Comparison of ENCODE assay signal across 18 mouse cellular contexts in the genomic region with DNA sequence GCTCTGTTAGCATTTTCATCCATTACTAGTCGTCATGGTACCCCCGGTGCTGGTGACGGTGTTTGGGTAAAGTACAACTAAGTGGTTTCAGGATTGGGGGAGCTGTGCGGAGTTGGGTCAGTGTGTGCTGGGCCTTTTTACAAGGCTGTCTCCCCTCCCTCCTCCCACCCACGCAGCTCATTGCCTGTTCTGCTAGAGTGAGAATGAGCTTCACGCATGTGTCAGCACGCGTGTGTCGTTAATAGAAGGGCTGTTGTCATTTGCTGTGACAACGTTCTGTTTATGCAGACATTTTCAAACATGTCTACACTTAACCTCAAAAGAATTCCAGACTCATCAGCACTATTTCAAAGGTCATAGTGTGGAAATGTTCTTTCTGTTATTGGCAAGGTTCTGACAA.
"Had no signal": no experiment of that assay in that cellular context is flagged by ENCODE, and none has a peak within 500 bp of the region (broad histone marks: within the 10 kb centered on the region; RNA-seq: fewer than 3 reads in every experiment).

No protein-coding gene starts in this region.

- H3K4me3 ChIP-seq: liver, embryonic 12.5 days; megakaryocyte, embryonic 14.5 days; myocyte; neural tube, embryonic 13.5 days; neural tube, embryonic 15.5 days had no signal

- H3K4me2 ChIP-seq: liver, embryonic 12.5 days; lung, embryonic 14.5 days; midbrain, embryonic 11.5 days; neural tube, embryonic 13.5 days; neural tube, embryonic 15.5 days had no signal

- H3K9me3 ChIP-seq: liver, embryonic 12.5 days; megakaryocyte, embryonic 14.5 days; neural tube, embryonic 13.5 days; neural tube, embryonic 15.5 days had no signal

- ATAC-seq: liver, embryonic 12.5 days; midbrain, embryonic 16.5 days had no signal

- H3K27me3 ChIP-seq: liver, embryonic 12.5 days; megakaryocyte, embryonic 14.5 days; neural tube, embryonic 13.5 days; neural tube, embryonic 15.5 days had no signal

- H3K4me1 ChIP-seq: liver, embryonic 12.5 days; neural tube, embryonic 13.5 days; neural tube, embryonic 15.5 days had no signal

- DNase-seq: lung, embryonic 14.5 days; midbrain, embryonic 14.5 days; retina, postnatal 1 day; right cerebral cortex, postnatal 25 days; right cerebral cortex, postnatal 4 days; spleen, adult 18-20 months; thymus, adult 18-20 months; thymus, postnatal 14 days; thymus, postnatal 36 days had no signal

- H3K27ac ChIP-seq: liver, embryonic 12.5 days; liver, embryonic 14.5 days; macrophage; neural tube, embryonic 13.5 days; neural tube, embryonic 15.5 days had no signal

- H3K9ac ChIP-seq: liver, embryonic 12.5 days; liver, embryonic 14.5 days; lung, embryonic 14.5 days; neural tube, embryonic 13.5 days; neural tube, embryonic 15.5 days had no signal
